Mouse (Mus musculus): Measurements from ENCODE around the gene Gm266.

Gene Gm266

GRCm38 (mm10) chr12:111454543-111455280 is 30.9 kb downstream of the Gm266 start:
- DNase-seq (ENCODE audit: low read depth, low spot score) = no peak

GRCm38 (mm10) chr12:111454021-111454420 is 31.6 kb downstream of the Gm266 start:
- no peak for DNase-seq (ENCODE audit: low read depth, low spot score)

- DNase-seq (ENCODE audit: low read depth, low spot score) = no peak
These were observed 34.1 kb downstream of the Gm266 start for GRCm38 (mm10) chr12:111451561-111451960.

GRCm38 (mm10) chr12:111450359-111450758 is 35.3 kb downstream of the Gm266 start:
- no peak for DNase-seq (ENCODE audit: low read depth, low spot score)

GRCm38 (mm10) chr12:111448931-111449705 is 36.5 kb downstream of the Gm266 start:
- DNase-seq (ENCODE audit: low read depth, low spot score) = no peak

GRCm38 (mm10) chr12:111447898-111448760 is 37.5 kb downstream of the Gm266 start:
- no peak for DNase-seq (ENCODE audit: low read depth, low spot score)

- DNase-seq (ENCODE audit: low read depth, low spot score) = no peak
These were observed 38.3 kb downstream of the Gm266 start for GRCm38 (mm10) chr12:111447350-111447749.

GRCm38 (mm10) chr12:111446745-111447144 is 38.9 kb downstream of the Gm266 start:
- DNase-seq (ENCODE audit: low read depth, low spot score) = no peak

GRCm38 (mm10) chr12:111445890-111446613 is 39.6 kb downstream of the Gm266 start:
- DNase-seq (ENCODE audit: low read depth, low spot score) = no peak

- no peak for DNase-seq (ENCODE audit: low read depth, low spot score)
These were observed 40.3 kb downstream of the Gm266 start for GRCm38 (mm10) chr12:111445161-111445889.

- no peak for DNase-seq (ENCODE audit: low read depth, low spot score)
These were observed 41.4 kb downstream of the Gm266 start for GRCm38 (mm10) chr12:111443921-111444831.

- no peak for DNase-seq (ENCODE audit: low read depth, low spot score)
These were observed 42.4 kb downstream of the Gm266 start for GRCm38 (mm10) chr12:111443011-111443870.

GRCm38 (mm10) chr12:111442309-111443010 is 43.2 kb downstream of the Gm266 start, which contains the start of gene Tnfaip2:
Gene Tnfaip2 (plus strand): TSS chr12:111442469.
- DNase-seq (ENCODE audit: low read depth, low spot score) = no peak

GRCm38 (mm10) chr12:111441523-111441922 is 44.1 kb downstream of the Gm266 start:
- DNase-seq (ENCODE audit: low read depth, low spot score) = no peak

GRCm38 (mm10) chr12:111440701-111441373 is 44.8 kb downstream of the Gm266 start:
- DNase-seq (ENCODE audit: low read depth, low spot score) = no peak

GRCm38 (mm10) chr12:111438850-111439249 is 46.8 kb downstream of the Gm266 start:
- no peak for DNase-seq (ENCODE audit: low read depth, low spot score)

- no peak for DNase-seq (ENCODE audit: low read depth, low spot score)
These were observed 48.3 kb downstream of the Gm266 start for GRCm38 (mm10) chr12:111437222-111437900.

Measured in retina, postnatal 7 days (tissue).